Comparison of ENCODE assay signal across 21 mouse cellular contexts in the genomic region with DNA sequence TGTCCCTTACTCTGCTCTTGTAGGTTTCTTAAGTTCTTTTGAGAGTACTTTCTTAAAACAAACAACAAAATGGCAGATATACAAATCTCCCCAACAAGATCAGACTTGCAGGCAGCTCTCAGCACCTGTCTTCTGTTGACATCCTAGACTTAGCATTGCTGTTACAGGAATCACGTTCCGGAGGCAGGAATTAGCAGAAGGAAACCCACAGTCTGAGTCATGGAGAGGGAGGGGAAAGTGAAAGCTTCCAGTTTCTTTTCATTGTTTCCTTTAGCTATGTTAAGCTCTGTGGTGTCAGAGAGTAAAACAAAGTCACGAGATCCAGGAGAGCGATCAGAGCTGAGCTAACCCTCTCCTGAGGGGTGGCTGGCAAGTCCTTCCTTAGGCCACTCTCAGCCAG. TPM values are rescaled to one million over a fixed set of nuclear protein-coding genes. Genes with fewer than 3 reads are reported as not detected.
DNase-seq lines count a peak whose midpoint lies in the region; ATAC-seq and TF ChIP-seq lines count a peak whose summit lies in the region.
"Had no signal": no experiment of that assay in that cellular context is flagged by ENCODE, and none has a peak within 500 bp of the region (broad histone marks: within the 10 kb centered on the region; RNA-seq: fewer than 3 reads in every experiment).

No protein-coding gene starts in this region.

- DNase-seq in lung, adult 18-20 months: peak; percentile 18 to 64
- DNase-seq in lung, postnatal 4 days: no peak
- DNase-seq in fibroblast of lung, adult 2 months (ENCODE audit: low read depth): peak; percentile 61
- no peak for DNase-seq in midbrain, embryonic 11.5 days (ENCODE audit: low spot score, missing footprints)
- no peak for DNase-seq in frontal cortex, postnatal 10 days (ENCODE audit: low spot score in 2 of 2)
- DNase-seq: cerebellum, postnatal 36 days; heart, adult 18-20 months; layer of hippocampus, postnatal 36 days; liver; liver, postnatal 0 days; thymus, adult 2 months had no signal

- H3K9me3 ChIP-seq in stomach, embryonic 15.5 days: no peaks in the 10 kb centered on the region
- no peaks in the 10 kb centered on the region for H3K9me3 ChIP-seq in neural tube, embryonic 15.5 days (replicated peaks)
- no peaks in the 10 kb centered on the region for H3K9me3 ChIP-seq in midbrain, embryonic 11.5 days (ENCODE audit: control insufficient read depth, low read length)
- H3K9me3 ChIP-seq: embryonic facial prominence, embryonic 12.5 days; forebrain, embryonic 13.5 days; G1E; neural tube, embryonic 13.5 days had no signal

- H3K9ac ChIP-seq in stomach, embryonic 15.5 days: no peak overlapping the region
- no peak overlapping the region for H3K9ac ChIP-seq in neural tube, embryonic 15.5 days (replicated peaks)
- no peak overlapping the region for H3K9ac ChIP-seq in midbrain, embryonic 11.5 days (ENCODE audit: low read length)
- H3K9ac ChIP-seq: embryonic facial prominence, embryonic 12.5 days; forebrain, embryonic 13.5 days; liver, postnatal 0 days; neural tube, embryonic 13.5 days had no signal

- no peak for TF ChIP-seq CTCF in C2C12 (IDR thresholded peaks at IDR 0.05; ENCODE audit: control insufficient read depth, insufficient read depth, insufficient read length)

- H3K4me3 ChIP-seq in C2C12 (ENCODE audit: insufficient read depth, poor library complexity, severe bottlenecking): no peak overlapping the region
- no peak overlapping the region for H3K4me3 ChIP-seq in stomach, embryonic 15.5 days (replicated peaks)
- no peak overlapping the region for H3K4me3 ChIP-seq in neural tube, embryonic 15.5 days (replicated peaks)
- H3K4me3 ChIP-seq in midbrain, embryonic 11.5 days (ENCODE audit: low read depth, low read length): no peak overlapping the region
- H3K4me3 ChIP-seq: embryonic facial prominence, embryonic 12.5 days; forebrain, embryonic 13.5 days; neural tube, embryonic 13.5 days had no signal

- 0 out of 2 replicates have a peak, but pooled peaks cover 4% of the 10 kb centered on the region for H3K4me1 ChIP-seq in stomach, embryonic 15.5 days
- no peaks in the 10 kb centered on the region for H3K4me1 ChIP-seq in neural tube, embryonic 15.5 days
- no peaks in the 10 kb centered on the region for H3K4me1 ChIP-seq in midbrain, embryonic 11.5 days (ENCODE audit: control insufficient read depth, insufficient read depth, low read length)
- H3K4me1 ChIP-seq: embryonic facial prominence, embryonic 12.5 days; forebrain, embryonic 13.5 days; neural tube, embryonic 13.5 days had no signal

- 47% methylated on average over 4 of the region's 4 CpGs for WGBS in stomach, embryonic 15.5 days
- WGBS in neural tube, embryonic 15.5 days: 74% methylated on average over 4 of the region's 4 CpGs
- WGBS in midbrain, embryonic 11.5 days: 81% methylated on average over 4 of the region's 4 CpGs

- no peak overlapping the region for H3K4me2 ChIP-seq in stomach, embryonic 15.5 days
- H3K4me2 ChIP-seq in neural tube, embryonic 15.5 days: no peak overlapping the region
- H3K4me2 ChIP-seq in midbrain, embryonic 11.5 days: no peak overlapping the region
- H3K4me2 ChIP-seq: embryonic facial prominence, embryonic 12.5 days; forebrain, embryonic 13.5 days; neural tube, embryonic 13.5 days had no signal

- H3K36me3 ChIP-seq in C2C12 (ENCODE audit: control insufficient read depth, insufficient read depth): no peaks in the 10 kb centered on the region
- no peaks in the 10 kb centered on the region for H3K36me3 ChIP-seq in stomach, embryonic 15.5 days
- H3K36me3 ChIP-seq in neural tube, embryonic 15.5 days: no peaks in the 10 kb centered on the region
- no peaks in the 10 kb centered on the region for H3K36me3 ChIP-seq in midbrain, embryonic 11.5 days (ENCODE audit: control insufficient read depth, insufficient read depth, low read length)
- H3K36me3 ChIP-seq: embryonic facial prominence, embryonic 12.5 days; G1E; neural tube, embryonic 13.5 days had no signal

- H3K79me3 ChIP-seq in C2C12 (ENCODE audit: low read depth): no peaks in the 10 kb centered on the region

- H3K79me2 ChIP-seq in C2C12 (ENCODE audit: control insufficient read depth, insufficient read depth): no peaks in the 10 kb centered on the region

- no peak overlapping the region for H3K27ac ChIP-seq in stomach, embryonic 15.5 days
- H3K27ac ChIP-seq in neural tube, embryonic 15.5 days (replicated peaks): no peak overlapping the region
- H3K27ac ChIP-seq in midbrain, embryonic 11.5 days (ENCODE audit: low read depth, low read length): no peak overlapping the region
- H3K27ac ChIP-seq: embryonic facial prominence, embryonic 12.5 days; forebrain, embryonic 13.5 days; neural tube, embryonic 13.5 days had no signal

- no peaks in the 10 kb centered on the region for H3K27me3 ChIP-seq in C2C12 (ENCODE audit: control insufficient read depth, insufficient read depth, insufficient read length)
- no peaks in the 10 kb centered on the region for H3K27me3 ChIP-seq in stomach, embryonic 15.5 days (replicated peaks)
- no peaks in the 10 kb centered on the region for H3K27me3 ChIP-seq in neural tube, embryonic 15.5 days (replicated peaks)
- H3K27me3 ChIP-seq in midbrain, embryonic 11.5 days (ENCODE audit: control insufficient read depth, insufficient read depth, low read length): no peaks in the 10 kb centered on the region
- H3K27me3 ChIP-seq: embryonic facial prominence, embryonic 12.5 days; forebrain, embryonic 13.5 days; neural tube, embryonic 13.5 days had no signal

- ATAC-seq in stomach, embryonic 15.5 days (ENCODE audit: insufficient read depth, low FRiP score, low read depth): 0 out of 2 replicates have a peak, but pooled peaks have one; percentile 31
- ATAC-seq in neural tube, embryonic 15.5 days (ENCODE audit: low FRiP score): no peak
- no peak for ATAC-seq in midbrain, embryonic 11.5 days (ENCODE audit: low FRiP score)
- ATAC-seq: forebrain, embryonic 13.5 days; liver, postnatal 0 days had no signal

- H3ac ChIP-seq in C2C12 (ENCODE audit: control insufficient read depth, insufficient read length, low read depth): no peak overlapping the region

TF ChIP-seq in C2C12, 6 proteins besides CTCF, POLR2A, EP300 and RAD21:
- TF ChIP-seq USF1 (IDR thresholded peaks at IDR 0.05; ENCODE audit: low read depth) (peak; percentile 2), MYOD1 (IDR thresholded peaks at IDR 0.05; ENCODE audit: control insufficient read depth, insufficient read length, low read depth) (peak; percentile 84), FOSL1 (IDR thresholded peaks at IDR 0.05; ENCODE audit: insufficient read depth, low read length, poor library complexity, severe bottlenecking) (peak; percentile 77), CEBPB (IDR thresholded peaks at IDR 0.05; ENCODE audit: low read depth) (no peak)
TF ChIP-seq in C2C12: peak in this region for 3.

RNA-seq across cellular contexts. Expression of a gene that starts 9.9 kb away (rescaled TPM):
- polyA plus RNA-seq in C2C12 (2012; fragmentation: generic; extraction: Trizol): not detected
- polyA plus RNA-seq in stomach, embryonic 15.5 days (2015; fragmentation: Nextera tagmentation; extraction: Ambion mirVana): 0.57 and 0.93 TPM in 2 replicates
- 0.98 TPM in 1 of 2 replicates, not detected in the other for polyA plus RNA-seq in neural tube, embryonic 15.5 days (2015; fragmentation: Nextera tagmentation; extraction: Ambion mirVana)
- polyA plus RNA-seq in midbrain, embryonic 11.5 days (2014; fragmentation: Nextera tagmentation; extraction: Ambion mirVana): not detected in 2 replicates
- polyA plus RNA-seq: embryonic facial prominence, embryonic 12.5 days; forebrain, embryonic 13.5 days; G1E; hindbrain, embryonic 11.5 days; neural tube, embryonic 13.5 days had no signal

RNA-seq across cellular contexts. Expression of a gene that starts 27.5 kb away (rescaled TPM):
- polyA plus RNA-seq in C2C12 (2012; fragmentation: generic; extraction: Trizol): 0.04 TPM
- polyA plus RNA-seq in stomach, embryonic 15.5 days (2015; fragmentation: Nextera tagmentation; extraction: Ambion mirVana): not detected in 2 replicates
- not detected in 2 replicates for polyA plus RNA-seq in neural tube, embryonic 15.5 days (2015; fragmentation: Nextera tagmentation; extraction: Ambion mirVana)
- not detected in 2 replicates for polyA plus RNA-seq in midbrain, embryonic 11.5 days (2014; fragmentation: Nextera tagmentation; extraction: Ambion mirVana)
- polyA plus RNA-seq: forebrain, embryonic 13.5 days; heart, embryonic 16.5 days; hindbrain, embryonic 11.5 days; kidney, embryonic 16.5 days; liver, postnatal 0 days; neural tube, embryonic 13.5 days had no signal

RNA-seq across cellular contexts. Expression of a gene that starts 27.6 kb away (rescaled TPM):
- polyA plus RNA-seq in C2C12 (2012; fragmentation: generic; extraction: Trizol): not detected
- 0.92 and 1.3 TPM in 2 replicates for polyA plus RNA-seq in stomach, embryonic 15.5 days (2015; fragmentation: Nextera tagmentation; extraction: Ambion mirVana)
- polyA plus RNA-seq in neural tube, embryonic 15.5 days (2015; fragmentation: Nextera tagmentation; extraction: Ambion mirVana): not detected in 2 replicates
- polyA plus RNA-seq in midbrain, embryonic 11.5 days (2014; fragmentation: Nextera tagmentation; extraction: Ambion mirVana): not detected in 2 replicates
- polyA plus RNA-seq: embryonic facial prominence, embryonic 12.5 days; forebrain, embryonic 13.5 days; G1E; hindbrain, embryonic 11.5 days; neural tube, embryonic 13.5 days had no signal

RNA-seq across cellular contexts. Expression of a gene that starts 51.7 kb away (rescaled TPM):
- polyA plus RNA-seq in C2C12 (2012; fragmentation: generic; extraction: Trizol): not detected
- 2.6 and 3.3 TPM in 2 replicates for polyA plus RNA-seq in stomach, embryonic 15.5 days (2015; fragmentation: Nextera tagmentation; extraction: Ambion mirVana)
- polyA plus RNA-seq in neural tube, embryonic 15.5 days (2015; fragmentation: Nextera tagmentation; extraction: Ambion mirVana): 5.2 TPM in 1 of 2 replicates, not detected in the other
- polyA plus RNA-seq in midbrain, embryonic 11.5 days (2014; fragmentation: Nextera tagmentation; extraction: Ambion mirVana): not detected in 2 replicates
- polyA plus RNA-seq: forebrain, embryonic 13.5 days; G1E; hindbrain, embryonic 11.5 days had no signal

RNA-seq across cellular contexts. Expression of a gene that starts 55.0 kb away (rescaled TPM):
- polyA plus RNA-seq in C2C12 (2012; fragmentation: generic; extraction: Trizol): 0.02 TPM
- 0.08 TPM in 1 of 2 replicates, not detected in the other for polyA plus RNA-seq in stomach, embryonic 15.5 days (2015; fragmentation: Nextera tagmentation; extraction: Ambion mirVana)
- not detected in 2 replicates for polyA plus RNA-seq in neural tube, embryonic 15.5 days (2015; fragmentation: Nextera tagmentation; extraction: Ambion mirVana)
- 0.08 TPM in 1 of 2 replicates, not detected in the other for polyA plus RNA-seq in midbrain, embryonic 11.5 days (2014; fragmentation: Nextera tagmentation; extraction: Ambion mirVana)
- polyA plus RNA-seq: embryonic facial prominence, embryonic 12.5 days; forebrain, embryonic 13.5 days; G1E; heart, embryonic 16.5 days; hindbrain, embryonic 11.5 days; liver, postnatal 0 days; neural tube, embryonic 13.5 days had no signal

Comparison
In these comparisons a context has a peak if more than half of its experiments do, and no peak if none do; other contexts are left out.
1. DNase-seq: peak in lung, adult 18-20 months (2 of 2) and fibroblast of lung, adult 2 months (single experiment); none in lung, postnatal 4 days (0 of 2), midbrain, embryonic 11.5 days (single experiment) and frontal cortex, postnatal 10 days (0 of 2).